Mouse (Mus musculus) left cerebral cortex, adult 6 months (tissue): ENCODE results near the gene Ankrd50. TPM values are rescaled to one million over a fixed set of nuclear protein-coding genes. Genes with fewer than 3 reads are reported as not detected.

Experiments used
- long read RNA-seq, 2 experiments: library from polyadenylated mRNA; unstranded; transcript quantifications; one replicate each; pipeline ENCODE4 v2.0.0; 2019 to 2020
- polyA plus RNA-seq: library from polyadenylated mRNA; unstranded; fragments of <200 nt; fragmentation: Nextera tagmentation; gene quantifications from 2 replicates; pipeline ENCODE4 v1.2.3, GENCODE M21; 2021

Gene Ankrd50
- 4.5 and 7.6 TPM in 2 replicates for polyA plus RNA-seq
- long read RNA-seq, experiment 1, full-length matches to known transcripts, result 10 of 21 reads
- long read RNA-seq, experiment 1, partial matches to known transcripts, result 4 of 21 reads
- long read RNA-seq, experiment 1, other reads (novel, unspliced or antisense), result 7 of 21 reads
- long read RNA-seq, experiment 2, partial matches to known transcripts, result 0 of 11 reads
- long read RNA-seq, experiment 2, other reads (novel, unspliced or antisense), result 10 of 11 reads

DNA sequence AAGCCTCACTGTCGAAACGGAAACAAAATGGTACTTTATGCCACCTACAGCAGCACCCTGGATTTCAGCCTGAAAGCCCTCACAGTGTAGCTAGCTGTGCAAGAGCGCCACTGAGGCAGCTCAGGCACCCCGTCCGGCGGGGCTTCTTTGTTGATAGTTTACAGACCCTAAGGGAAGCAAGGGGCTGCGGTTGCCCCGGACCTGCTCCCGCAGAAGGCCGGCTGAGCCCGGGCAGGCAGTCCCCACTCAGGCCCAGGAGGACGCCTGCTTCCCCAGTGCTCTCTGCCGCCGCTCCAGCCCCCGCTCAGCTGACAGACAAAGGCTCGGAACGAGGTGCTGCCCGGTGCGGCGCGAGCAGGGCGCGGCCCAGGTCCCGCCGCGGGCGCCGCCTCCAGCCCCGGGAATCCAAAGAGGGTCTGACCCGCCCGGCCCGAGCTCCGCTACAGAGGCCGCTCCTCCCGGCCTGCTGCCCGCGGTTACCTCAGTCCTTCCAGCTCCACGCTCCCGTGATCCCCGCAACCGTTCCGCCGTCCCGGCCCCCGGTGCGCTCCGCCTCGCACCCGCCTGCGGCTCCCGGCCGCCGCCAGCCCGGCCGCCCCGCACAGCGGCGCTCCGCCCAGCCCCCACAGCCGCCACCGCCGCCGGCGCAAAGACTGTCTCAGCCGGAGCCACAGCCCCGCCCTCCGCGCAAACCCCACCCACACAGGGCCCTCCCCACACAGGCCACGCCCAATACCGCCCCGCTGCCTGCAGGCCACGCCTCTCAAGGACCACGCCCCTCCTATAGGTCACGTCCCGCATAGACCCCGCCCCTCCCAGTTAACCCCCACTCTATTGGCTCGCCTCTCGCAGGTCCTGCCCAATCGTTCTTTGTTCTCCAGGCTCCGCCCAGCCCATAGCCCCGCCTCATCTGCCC lies at the start of gene Ankrd50:
Gene Ankrd50 (minus strand): TSS at position 654 of the 916 bp plus-strand sequence.

